Mouse (Mus musculus): ENCODE measurements around the gene Nbea.
A peak's percentile ranks its signal among the peaks of the same experiment; 100 is the strongest.

The Nbea gene

GRCm38 (mm10) chr3:55742654-55743053 lies 440.8 kb downstream of the Nbea start:
- DNase-seq = no peak

DNA sequence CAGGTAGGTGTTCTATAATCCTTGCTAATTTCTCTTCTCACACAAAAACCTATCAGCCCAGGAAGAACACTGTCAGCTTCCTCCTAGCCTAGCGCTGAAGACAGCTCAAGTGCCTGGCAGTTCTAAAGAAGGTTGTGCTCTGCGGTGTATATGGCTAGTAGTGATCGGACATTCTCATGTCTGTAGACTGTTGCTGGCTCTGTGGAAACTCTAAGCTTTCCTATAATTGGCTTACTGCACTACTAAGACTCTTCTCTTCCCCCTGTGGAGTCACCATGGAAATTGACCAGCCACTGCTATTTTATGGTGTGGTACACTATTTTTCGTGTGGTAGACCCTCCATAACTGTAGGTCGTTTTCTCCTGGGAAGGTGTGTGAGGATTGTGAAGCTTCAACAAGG lies 441.3 kb downstream of the Nbea start:
- no peak for DNase-seq

DNA sequence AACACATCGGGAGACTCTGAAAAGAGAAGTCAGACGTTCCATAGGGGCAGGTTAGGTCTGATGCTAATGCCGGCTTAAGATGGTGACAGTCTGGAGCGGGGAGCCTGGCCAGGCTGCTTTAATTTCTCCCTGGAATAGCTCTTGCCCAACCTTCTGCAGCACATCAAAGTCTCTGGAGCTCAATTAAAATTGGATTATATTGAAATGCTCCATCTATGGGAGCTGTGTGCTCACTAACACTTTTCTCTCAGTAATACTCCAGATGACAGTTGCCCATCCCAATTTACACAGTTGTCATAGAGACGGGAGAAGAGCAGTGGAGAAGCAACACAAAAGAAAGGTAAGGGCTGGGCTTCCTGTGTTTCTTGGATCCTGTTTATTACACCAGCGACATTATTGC lies 442.1 kb downstream of the Nbea start:
- DNase-seq = no peak

- DNase-seq = no peak
Observed at GRCm38 (mm10) chr3:55733665-55734064, 449.8 kb downstream of the Nbea start.

GRCm38 (mm10) chr3:55730549-55730948 lies 453.0 kb downstream of the Nbea start:
- no peak for DNase-seq

DNA sequence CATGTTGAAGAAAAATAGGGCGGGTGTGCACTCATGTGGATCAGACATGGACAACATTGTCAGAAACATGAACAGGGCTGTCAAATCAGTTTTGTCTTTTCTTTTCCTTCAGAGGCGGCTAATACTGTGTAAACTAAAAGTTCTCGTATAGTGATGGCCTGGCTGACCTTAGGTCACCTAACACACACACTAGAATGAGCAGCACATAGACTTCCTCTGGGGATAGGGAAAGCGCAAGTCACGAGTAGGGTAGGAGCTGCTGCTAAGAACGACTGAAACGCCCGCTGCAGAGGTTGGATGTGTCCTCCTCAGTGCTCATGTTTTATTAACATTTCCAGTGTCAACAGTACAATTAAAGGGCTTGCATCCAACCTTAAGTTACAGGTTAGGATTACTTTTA lies 453.4 kb downstream of the Nbea start:
- DNase-seq = no peak

GRCm38 (mm10) chr3:55714260-55714659 lies 469.2 kb downstream of the Nbea start:
- no peak for DNase-seq

- no peak for DNase-seq
Observed at GRCm38 (mm10) chr3:55713856-55714255, 469.6 kb downstream of the Nbea start.

GRCm38 (mm10) chr3:55710300-55710699 lies 473.2 kb downstream of the Nbea start:
- DNase-seq = no peak

DNA sequence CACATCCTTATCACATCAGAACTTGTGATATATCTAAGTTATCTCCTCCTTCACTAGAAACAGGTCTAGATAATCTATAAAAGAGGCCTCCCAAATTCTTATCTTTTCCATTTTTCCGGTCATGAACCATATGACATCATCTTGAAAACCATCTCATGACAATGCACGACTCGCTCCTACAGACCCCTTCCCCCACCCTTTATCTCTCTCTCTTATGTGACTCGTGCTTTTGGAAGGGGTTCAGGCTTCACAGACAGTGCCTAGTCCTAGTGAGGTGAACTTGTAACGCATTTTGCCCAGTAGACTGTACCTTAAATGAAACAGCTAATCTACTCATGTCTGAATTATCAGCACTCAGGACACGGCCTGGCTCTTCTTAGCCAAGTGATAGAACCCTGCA lies 481.9 kb downstream of the Nbea start:
- DNase-seq = no peak

GRCm38 (mm10) chr3:55697174-55697573 lies 486.3 kb downstream of the Nbea start:
- no peak for DNase-seq

DNA sequence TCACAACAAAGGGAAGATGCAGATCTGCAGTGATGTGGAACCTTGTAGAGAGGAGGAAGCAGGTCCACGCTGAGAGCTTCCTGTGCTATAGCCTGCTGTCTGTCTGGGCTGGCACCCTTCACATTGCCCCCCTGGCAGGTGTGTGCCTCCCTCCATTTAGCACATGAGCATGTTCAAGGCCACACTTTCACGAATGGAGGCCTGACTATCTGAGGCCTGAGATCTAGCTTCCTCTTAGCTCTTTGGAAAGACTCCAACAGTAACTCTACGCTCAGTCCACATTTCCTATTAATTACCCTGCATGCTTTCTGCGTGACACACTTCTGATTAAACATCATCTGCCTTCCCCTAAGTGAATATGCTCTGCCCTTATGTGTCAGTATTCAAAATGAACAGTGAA lies 490.4 kb downstream of the Nbea start:
- DNase-seq = no peak

DNA sequence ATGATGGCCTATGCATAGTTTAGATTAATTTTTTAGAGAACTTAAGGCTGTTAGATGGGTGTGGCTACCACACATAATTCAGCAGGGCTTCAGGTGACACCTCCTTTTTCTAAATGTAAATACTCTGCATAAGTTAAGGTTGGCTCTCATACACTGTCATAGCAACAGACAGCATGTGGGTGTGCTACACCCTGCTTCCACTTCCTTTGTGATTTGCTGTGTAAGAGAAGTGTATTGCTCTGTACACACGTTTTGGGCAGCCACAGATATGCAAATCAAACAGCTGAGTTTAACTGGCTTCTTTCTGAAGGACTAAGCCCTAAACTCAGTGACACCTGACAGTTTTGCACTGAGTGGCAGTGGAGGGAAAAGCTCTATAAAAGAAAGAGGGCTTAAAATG lies 495.4 kb downstream of the Nbea start:
- no peak for DNase-seq

- no peak for DNase-seq
Observed at GRCm38 (mm10) chr3:55686993-55687392, 496.5 kb downstream of the Nbea start.

GRCm38 (mm10) chr3:55685627-55686026 lies 497.9 kb downstream of the Nbea start:
- DNase-seq = peak; percentile 23

DNA sequence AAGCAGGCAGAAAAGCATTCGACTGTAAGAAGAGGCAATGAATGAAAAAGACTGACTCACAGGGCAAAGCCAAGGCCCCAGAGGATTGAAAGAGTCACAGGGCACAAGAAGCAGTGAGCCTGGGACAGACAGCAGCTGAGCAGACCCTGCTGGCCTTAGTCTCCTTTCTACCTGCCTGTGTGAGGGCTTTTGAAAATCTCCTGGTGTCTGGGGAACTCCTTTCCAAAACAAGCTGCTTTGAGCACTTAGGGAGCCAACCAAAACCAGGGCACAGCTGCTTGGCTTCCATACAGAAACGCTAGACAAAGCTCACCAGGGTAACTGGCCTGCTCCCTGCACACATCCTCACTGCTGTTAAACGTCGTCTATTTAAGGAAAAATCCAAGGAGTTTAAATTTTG lies 498.6 kb downstream of the Nbea start:
- DNase-seq = no peak

- no peak for DNase-seq
Observed at GRCm38 (mm10) chr3:55677691-55678090, 505.8 kb downstream of the Nbea start.

- no peak for DNase-seq
Observed at GRCm38 (mm10) chr3:55674185-55674584, 509.3 kb downstream of the Nbea start.

DNA sequence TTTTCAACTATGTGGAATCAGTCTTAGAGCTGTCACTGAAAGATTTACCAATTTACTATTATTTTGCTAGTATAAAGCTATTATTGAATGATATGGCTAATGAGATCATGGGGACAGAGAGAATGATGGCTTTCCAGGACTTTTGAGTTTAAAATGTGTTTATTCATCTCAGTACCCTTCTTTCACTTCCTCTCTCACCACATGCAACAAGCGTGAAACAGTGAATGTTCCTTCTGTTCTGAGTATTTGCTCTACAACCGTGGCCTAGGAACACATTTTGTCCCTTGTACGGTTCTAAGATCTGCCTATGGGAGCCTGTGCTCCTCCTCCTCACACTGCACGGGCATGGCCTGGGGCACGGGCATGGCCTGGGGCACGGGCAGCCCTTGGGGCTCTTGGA lies 516.5 kb downstream of the Nbea start:
- DNase-seq = no peak

GRCm38 (mm10) chr3:55665928-55666327 lies 517.6 kb downstream of the Nbea start:
- no peak for DNase-seq

- no peak for DNase-seq
Observed at GRCm38 (mm10) chr3:55664713-55665112, 518.8 kb downstream of the Nbea start.

- DNase-seq = peak; percentile 34
Observed at GRCm38 (mm10) chr3:55661678-55662445, 521.6 kb downstream of the Nbea start.

DNA sequence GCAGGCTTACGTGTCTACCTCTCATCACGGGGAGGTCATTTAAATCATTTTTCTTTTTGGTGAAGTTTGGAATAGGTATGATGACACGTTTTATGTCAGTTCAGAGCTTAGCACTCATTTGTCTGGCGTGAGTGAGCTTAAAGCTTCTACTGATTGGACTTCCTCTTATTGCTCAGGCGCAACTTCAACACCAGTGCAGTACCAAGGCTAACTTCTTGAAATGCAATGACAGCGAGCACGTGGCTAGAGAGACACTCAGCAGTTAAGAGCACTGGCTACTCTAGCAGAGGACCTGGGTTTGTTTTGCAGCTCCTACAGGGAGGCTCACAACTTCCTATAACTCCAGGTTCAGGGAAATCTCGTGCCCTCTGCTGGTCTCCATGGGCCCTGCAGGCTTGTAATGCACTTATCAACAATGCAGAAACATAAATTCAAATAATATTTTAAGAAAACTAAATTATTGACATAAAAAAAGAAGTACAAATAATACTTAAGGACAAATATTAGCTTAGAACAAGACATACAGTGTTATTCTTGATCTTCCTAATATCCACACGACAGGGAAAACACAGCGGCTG lies 523.2 kb downstream of the Nbea start:
- DNase-seq = no peak

DNA sequence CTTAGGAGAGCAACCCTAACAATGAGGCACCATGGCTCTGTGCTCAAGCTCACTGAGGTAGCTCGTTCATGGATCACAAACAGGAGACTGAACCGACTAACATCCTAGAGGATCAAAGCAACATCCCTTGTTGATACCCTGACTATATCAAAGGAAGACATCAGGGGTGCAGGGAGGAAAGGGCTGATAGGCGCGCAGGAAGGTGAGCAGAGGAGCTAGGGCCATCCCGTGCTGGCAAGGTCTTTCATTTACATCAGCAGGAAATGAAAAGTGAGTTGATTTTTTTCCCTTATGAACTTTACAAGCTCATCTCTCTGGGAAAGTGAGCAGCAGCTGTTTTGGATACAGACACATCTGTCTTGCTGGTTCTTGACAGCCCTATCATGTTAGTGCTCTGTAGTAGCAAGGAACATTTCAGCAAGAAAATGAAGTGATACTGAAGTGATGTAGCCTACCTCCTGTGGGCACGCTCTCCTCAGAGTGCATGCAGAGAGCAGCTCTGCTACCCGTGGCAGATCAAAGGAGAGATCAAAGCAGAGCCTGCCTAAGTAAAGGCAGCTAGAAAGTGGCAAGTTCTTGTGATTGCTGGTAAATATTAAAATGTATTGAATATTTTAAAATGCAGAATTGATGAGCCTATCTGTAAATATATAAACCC lies 523.8 kb downstream of the Nbea start:
- no peak for DNase-seq
